Mouse (Mus musculus) ES-E14 (cell line): Measurements from ENCODE around the gene Cfap97d1.

Experiments used
- CHD2 ChIP-seq: IDR thresholded peaks from 2 replicates; pipeline ENCODE4 v1.6.1; 2014; ENCODE audit warnings: mild to moderate bottlenecking, low read depth, low read length, inconsistent platforms
- HCFC1 ChIP-seq: IDR thresholded peaks from 2 replicates; pipeline ENCODE4 v1.6.1; 2012; ENCODE audit warnings: low read length, inconsistent platforms, borderline replicate concordance; ENCODE audit not compliant: insufficient read depth
- MAFK ChIP-seq: IDR thresholded peaks from 2 replicates; pipeline ENCODE4 v1.6.1; 2014; ENCODE audit warnings: mild to moderate bottlenecking, low read depth, low read length, inconsistent platforms; ENCODE audit not compliant: insufficient read depth
- ZC3H11A ChIP-seq: IDR thresholded peaks from 2 replicates; pipeline ENCODE4 v1.6.1; 2012; ENCODE audit warnings: low read depth, mild to moderate bottlenecking, inconsistent platforms, low read length, borderline replicate concordance
- ZNF384 ChIP-seq: IDR thresholded peaks from 2 replicates; pipeline ENCODE4 v1.6.1; 2012; ENCODE audit warnings: low read depth, low read length, inconsistent platforms

DNA sequence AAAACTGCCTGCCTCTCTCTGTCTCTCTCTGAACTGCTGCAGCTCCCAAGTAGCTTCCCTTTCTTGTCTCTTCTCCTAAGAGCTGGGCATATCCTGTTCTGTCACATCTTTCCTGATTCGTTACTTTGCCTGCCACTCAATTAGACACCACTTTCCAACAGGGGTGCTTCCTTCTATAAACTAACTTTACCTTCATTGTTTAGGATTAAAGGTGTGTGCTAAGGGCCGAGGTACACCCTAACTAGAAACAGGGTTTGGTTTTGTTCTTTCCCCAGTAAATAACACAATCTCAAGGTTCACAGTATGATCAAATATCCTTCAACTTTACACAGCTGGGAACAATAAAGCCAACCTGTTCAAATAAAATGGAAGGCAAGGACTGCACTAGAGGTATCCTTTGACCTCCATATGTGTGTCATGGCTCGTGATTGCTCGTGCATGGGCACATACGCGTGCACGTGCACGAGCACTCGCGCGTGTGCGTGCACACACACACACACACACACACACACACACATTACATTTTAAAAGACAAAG, 49.0 kb downstream of the Cfap97d1 start:
- TF ChIP-seq MAFK (no peak), CHD2 (no peak), ZC3H11A (no peak), ZNF384 (no peak), HCFC1 (no peak)
